Comparison of ENCODE assay signal across 8 mouse cellular contexts in genomic region chr4:148890892-148891838, GRCm38 (mm10).
A peak's percentile ranks its signal among the peaks of the same experiment; 100 is the strongest.
DNase-seq lines count a peak whose midpoint lies in the region; ATAC-seq and TF ChIP-seq lines count a peak whose summit lies in the region.

No protein-coding gene starts in this region.

- no peaks in the 10 kb centered on the region for H3K9me3 ChIP-seq in embryonic facial prominence, embryonic 15.5 days (replicated peaks)
- no peaks in the 10 kb centered on the region for H3K9me3 ChIP-seq in kidney, embryonic 16.5 days (ENCODE audit: low read length)
- H3K9me3 ChIP-seq in midbrain, embryonic 12.5 days: no peaks in the 10 kb centered on the region

- no peak for ATAC-seq in embryonic facial prominence, embryonic 15.5 days (ENCODE audit: insufficient number of reproducible peaks, low FRiP score, low TSS enrichment, low read depth)
- peak; percentile 76 for ATAC-seq in kidney, embryonic 16.5 days (ENCODE audit: low FRiP score, low TSS enrichment)
- ATAC-seq in midbrain, embryonic 12.5 days (ENCODE audit: low FRiP score, low read depth): peak; percentile 81

- 8% methylated on average over 52 of the region's 52 CpGs for WGBS in embryonic facial prominence, embryonic 15.5 days
- WGBS in kidney, embryonic 16.5 days: 5% methylated on average over 52 of the region's 52 CpGs
- under 1% methylated on average over 51 of the region's 52 CpGs for WGBS in midbrain, embryonic 12.5 days

- no peak for TF ChIP-seq CTCF in left cerebral cortex, adult 2 months (IDR thresholded peaks at IDR 0.05)

- peaks cover 13% of the 10 kb centered on the region for H3K4me1 ChIP-seq in embryonic facial prominence, embryonic 15.5 days
- H3K4me1 ChIP-seq in kidney, embryonic 16.5 days (ENCODE audit: insufficient read depth, low read length): peaks cover 40% of the 10 kb centered on the region
- peaks cover 61% of the 10 kb centered on the region for H3K4me1 ChIP-seq in midbrain, embryonic 12.5 days

- intact Hi-C loops in left cerebral cortex, adult 2 months (cut with DNase I): no loop called here

- peaks cover 89% of the 10 kb centered on the region for H3K27me3 ChIP-seq in embryonic facial prominence, embryonic 15.5 days
- H3K27me3 ChIP-seq in kidney, embryonic 16.5 days (ENCODE audit: insufficient read depth, low read length): peaks cover 35% of the 10 kb centered on the region
- H3K27me3 ChIP-seq in midbrain, embryonic 12.5 days: peaks cover 97% of the 10 kb centered on the region

- DNase-seq in left cerebral cortex, adult 2 months (ENCODE audit: extremely low spot score in 1 of 2, low spot score in 2 of 2): no peak
- DNase-seq in left cerebral cortex, adult 8-10 months (ENCODE audit: low spot score in 2 of 2): no peak
- no peak for DNase-seq in MN1 (ENCODE audit: low spot score)
- DNase-seq in urinary bladder, postnatal 14 days (ENCODE audit: low spot score): no peak
- no peak for DNase-seq in thymus, postnatal 14 days

- H3K9ac ChIP-seq in embryonic facial prominence, embryonic 15.5 days: no peak overlapping the region
- H3K9ac ChIP-seq in kidney, embryonic 16.5 days (replicated peaks; ENCODE audit: low read length): peak overlapping the region; percentile 67
- peak overlapping the region; percentile 40 for H3K9ac ChIP-seq in midbrain, embryonic 12.5 days (replicated peaks)

- H3K4me3 ChIP-seq in left cerebral cortex, adult 2 months: peak overlapping the region; percentile 36
- H3K4me3 ChIP-seq in embryonic facial prominence, embryonic 15.5 days (replicated peaks): peak overlapping the region; percentile 30
- H3K4me3 ChIP-seq in kidney, embryonic 16.5 days (ENCODE audit: low read length): peak overlapping the region; percentile 42
- peak overlapping the region; percentile 28 for H3K4me3 ChIP-seq in midbrain, embryonic 12.5 days

- H3K4me2 ChIP-seq in embryonic facial prominence, embryonic 15.5 days (replicated peaks): peak overlapping the region; percentile 52
- H3K4me2 ChIP-seq in kidney, embryonic 16.5 days (replicated peaks; ENCODE audit: low read depth, low read length): peak overlapping the region; percentile 74
- peak overlapping the region; percentile 54 for H3K4me2 ChIP-seq in midbrain, embryonic 12.5 days (replicated peaks)

- no peak overlapping the region for H3K27ac ChIP-seq in left cerebral cortex, adult 2 months
- H3K27ac ChIP-seq in embryonic facial prominence, embryonic 15.5 days (replicated peaks): no peak overlapping the region
- no peak overlapping the region for H3K27ac ChIP-seq in kidney, embryonic 16.5 days (ENCODE audit: low read length)
- peak overlapping the region; percentile 74 for H3K27ac ChIP-seq in midbrain, embryonic 12.5 days (replicated peaks)

- no peaks in the 10 kb centered on the region for H3K36me3 ChIP-seq in embryonic facial prominence, embryonic 15.5 days
- H3K36me3 ChIP-seq in kidney, embryonic 16.5 days (ENCODE audit: insufficient read depth, low read length): no peaks in the 10 kb centered on the region
- H3K36me3 ChIP-seq in midbrain, embryonic 12.5 days: no peaks in the 10 kb centered on the region
